Mouse (Mus musculus): ENCODE measurements around the gene Creld1. TPM values are rescaled to one million over a fixed set of nuclear protein-coding genes. Genes with fewer than 3 reads are reported as not detected.

Creld1 gene
- total and polyA plus RNA-seq, 2 experiments: 12.3 to 24.4 TPM

- peak overlapping the region; percentile 93 for H3K4me3 ChIP-seq (ENCODE audit: insufficient read depth, low read depth, low read length)
Observed at GRCm38 (mm10) chr6:113531840-113532404, 48.8 kb downstream of the Creld1 start.

GRCm38 (mm10) chr6:113534886-113535285 is 51.8 kb downstream of the Creld1 start:
- Histone ChIP-seq H3K4me1 (ENCODE audit: control insufficient read depth, insufficient read depth, low read length) (peaks cover 4% of the 10 kb centered on the region), H3K9ac (ENCODE audit: low read depth, low read length) (no peak overlapping the region), H3K79me2 (ENCODE audit: control insufficient read depth, insufficient read depth, low read length) (peaks cover 8% of the 10 kb centered on the region; the same call in 1 of the 2 replicates), H3K4me3 (ENCODE audit: insufficient read depth, low read depth, low read length) (no peak overlapping the region), H3K27ac (replicated peaks; ENCODE audit: insufficient read depth, low read depth, low read length) (no peak overlapping the region), H3K36me3 (ENCODE audit: control insufficient read depth, insufficient read depth, low read length) (no peaks in the 10 kb centered on the region), H3K27me3 (ENCODE audit: control insufficient read depth, insufficient read depth, low read length) (no peaks in the 10 kb centered on the region)
- DNase-seq (ENCODE audit: extremely low read depth, low read depth, low spot score): no peak
- WGBS: 86% methylated on average over 7 of the region's 7 CpGs
- TF ChIP-seq POLR2A (IDR thresholded peaks at IDR 0.05; ENCODE audit: extremely low read depth, insufficient read depth, low read length) (no peak), CTCF (IDR thresholded peaks at IDR 0.05; ENCODE audit: low read depth, low read length) (no peak)

More at GRCm38 (mm10) chr6:113531840-113532404, 48.8 kb downstream of the Creld1 start:
- no peak for DNase-seq (ENCODE audit: extremely low read depth, low read depth, low spot score)
- Histone ChIP-seq H3K27me3 (ENCODE audit: control insufficient read depth, insufficient read depth, low read length) (no peaks in the 10 kb centered on the region), H3K36me3 (ENCODE audit: control insufficient read depth, insufficient read depth, low read length) (no peaks in the 10 kb centered on the region; the same call in 1 of the 2 replicates), H3K9ac (ENCODE audit: low read depth, low read length) (no peak overlapping the region), H3K4me1 (ENCODE audit: control insufficient read depth, insufficient read depth, low read length) (peaks cover 7% of the 10 kb centered on the region), H3K27ac (replicated peaks; ENCODE audit: insufficient read depth, low read depth, low read length) (no peak overlapping the region), H3K79me2 (ENCODE audit: control insufficient read depth, insufficient read depth, low read length) (peaks cover 14% of the 10 kb centered on the region; the same call in 1 of the 2 replicates)
- TF ChIP-seq POLR2A (IDR thresholded peaks at IDR 0.05; ENCODE audit: extremely low read depth, insufficient read depth, low read length) (no peak), CTCF (IDR thresholded peaks at IDR 0.05; ENCODE audit: low read depth, low read length) (no peak)
- 8% methylated on average over 7 of the region's 7 CpGs for WGBS

GRCm38 (mm10) chr6:113541610-113542009 is 58.5 kb downstream of the Creld1 start:
- Histone ChIP-seq H3K27ac (replicated peaks; ENCODE audit: insufficient read depth, low read depth, low read length) (no peak overlapping the region), H3K4me3 (ENCODE audit: insufficient read depth, low read depth, low read length) (no peak overlapping the region), H3K36me3 (ENCODE audit: control insufficient read depth, insufficient read depth, low read length) (no peaks in the 10 kb centered on the region), H3K27me3 (ENCODE audit: control insufficient read depth, insufficient read depth, low read length) (no peaks in the 10 kb centered on the region), H3K9ac (ENCODE audit: low read depth, low read length) (no peak overlapping the region), H3K79me2 (ENCODE audit: control insufficient read depth, insufficient read depth, low read length) (no peaks in the 10 kb centered on the region), H3K4me1 (ENCODE audit: control insufficient read depth, insufficient read depth, low read length) (no peaks in the 10 kb centered on the region)
- DNase-seq (ENCODE audit: extremely low read depth, low read depth, low spot score): no peak
- TF ChIP-seq CTCF (IDR thresholded peaks at IDR 0.05; ENCODE audit: low read depth, low read length): no peak
- TF ChIP-seq POLR2A (IDR thresholded peaks at IDR 0.05; ENCODE audit: extremely low read depth, insufficient read depth, low read length): no peak
- WGBS: 89% methylated on average over 6 of the region's 6 CpGs

Other genes with a start within 250 kb of the Creld1 start
- gene Mtmr14, start 245.5 kb upstream of the Creld1 start, total RNA-seq (2014; rRNA removed): 22.4 and 24.1 TPM in 2 replicates
- 28.8 and 32.8 TPM in 2 replicates for gene Mtmr14, start 245.5 kb upstream of the Creld1 start, polyA plus RNA-seq (2012; rRNA removed)
- gene Cpne9, start 201.0 kb upstream of the Creld1 start, total RNA-seq (2014; rRNA removed): not detected in 2 replicates
- gene Cpne9, start 201.0 kb upstream of the Creld1 start, polyA plus RNA-seq (2012; rRNA removed): not detected in 2 replicates
- gene Brpf1, start 176.2 kb upstream of the Creld1 start, total RNA-seq (2014; rRNA removed): 5.4 and 5.5 TPM in 2 replicates
- 6.7 and 10.2 TPM in 2 replicates for gene Brpf1, start 176.2 kb upstream of the Creld1 start, polyA plus RNA-seq (2012; rRNA removed)
- gene Ogg1, start 156.3 kb upstream of the Creld1 start, total RNA-seq (2014; rRNA removed): 4.8 and 5.0 TPM in 2 replicates
- 9.2 and 10.4 TPM in 2 replicates for gene Ogg1, start 156.3 kb upstream of the Creld1 start, polyA plus RNA-seq (2012; rRNA removed)
- 16.1 and 18.8 TPM in 2 replicates for gene Camk1, start 139.3 kb upstream of the Creld1 start, total RNA-seq (2014; rRNA removed)
- 12.1 and 15.6 TPM in 2 replicates for gene Camk1, start 139.3 kb upstream of the Creld1 start, polyA plus RNA-seq (2012; rRNA removed)
- gene Tada3, start 105.4 kb upstream of the Creld1 start, total RNA-seq (2014; rRNA removed): 5.2 and 6.6 TPM in 2 replicates
- gene Tada3, start 105.4 kb upstream of the Creld1 start, polyA plus RNA-seq (2012; rRNA removed): 8.4 and 10.4 TPM in 2 replicates
- gene Arpc4, start 105.2 kb upstream of the Creld1 start, total RNA-seq (2014; rRNA removed): 36.0 and 41.8 TPM in 2 replicates
- 31.5 and 36.4 TPM in 2 replicates for gene Arpc4, start 105.2 kb upstream of the Creld1 start, polyA plus RNA-seq (2012; rRNA removed)
- gene Ttll3, start 94.0 kb upstream of the Creld1 start, total RNA-seq (2014; rRNA removed): 0.65 and 1.5 TPM in 2 replicates
- gene Ttll3, start 94.0 kb upstream of the Creld1 start, polyA plus RNA-seq (2012; rRNA removed): 1.7 TPM in 2 replicates
- 14.2 and 17.2 TPM in 2 replicates for gene Rpusd3, start 64.0 kb upstream of the Creld1 start, total RNA-seq (2014; rRNA removed)
- gene Rpusd3, start 64.0 kb upstream of the Creld1 start, polyA plus RNA-seq (2012; rRNA removed): 106 and 118 TPM in 2 replicates
- 0.92 and 1.5 TPM in 2 replicates for gene Cidec, start 47.5 kb upstream of the Creld1 start, total RNA-seq (2014; rRNA removed)
- gene Cidec, start 47.5 kb upstream of the Creld1 start, polyA plus RNA-seq (2012; rRNA removed): 1.1 and 1.5 TPM in 2 replicates
- 20.2 and 26.6 TPM in 2 replicates for gene Jagn1, start 40.7 kb upstream of the Creld1 start, total RNA-seq (2014; rRNA removed)
- 59.1 and 61.5 TPM in 2 replicates for gene Jagn1, start 40.7 kb upstream of the Creld1 start, polyA plus RNA-seq (2012; rRNA removed)
- gene Il17re, start 24.8 kb upstream of the Creld1 start, total RNA-seq (2014; rRNA removed): 0.46 TPM in 1 of 2 replicates, not detected in the other
- 0.26 TPM in 2 replicates for gene Il17re, start 24.8 kb upstream of the Creld1 start, polyA plus RNA-seq (2012; rRNA removed)
- gene Il17rc, start 11.9 kb upstream of the Creld1 start, total RNA-seq (2014; rRNA removed): 27.8 and 32.6 TPM in 2 replicates
- gene Il17rc, start 11.9 kb upstream of the Creld1 start, polyA plus RNA-seq (2012; rRNA removed): 79.2 and 87.5 TPM in 2 replicates
- gene Prrt3, start 18.6 kb downstream of the Creld1 start, total RNA-seq (2014; rRNA removed): under 0.01 TPM in 1 of 2 replicates, not detected in the other
- gene Prrt3, start 18.6 kb downstream of the Creld1 start, polyA plus RNA-seq (2012; rRNA removed): not detected in 2 replicates
- gene Emc3, start 48.4 kb downstream of the Creld1 start, total RNA-seq (2014; rRNA removed): 53.5 and 56.0 TPM in 2 replicates
- 31.9 and 35.5 TPM in 2 replicates for gene Emc3, start 48.4 kb downstream of the Creld1 start, polyA plus RNA-seq (2012; rRNA removed)
- 0.18 and 0.67 TPM in 2 replicates for gene Fancd2, start 48.4 kb downstream of the Creld1 start, total RNA-seq (2014; rRNA removed)
- gene Fancd2, start 48.4 kb downstream of the Creld1 start, polyA plus RNA-seq (2012; rRNA removed): 0.22 TPM in 1 of 2 replicates, not detected in the other
- gene Fancd2os, start 117.4 kb downstream of the Creld1 start, total RNA-seq (2014; rRNA removed): not detected in 2 replicates
- gene Fancd2os, start 117.4 kb downstream of the Creld1 start, polyA plus RNA-seq (2012; rRNA removed): not detected in 2 replicates
- 70.3 and 76.0 TPM in 2 replicates for gene Brk1, start 121.5 kb downstream of the Creld1 start, total RNA-seq (2014; rRNA removed)
- gene Brk1, start 121.5 kb downstream of the Creld1 start, polyA plus RNA-seq (2012; rRNA removed): 75.9 and 80.3 TPM in 2 replicates
- gene Vhl, start 140.7 kb downstream of the Creld1 start, total RNA-seq (2014; rRNA removed): 7.2 and 9.1 TPM in 2 replicates
- gene Vhl, start 140.7 kb downstream of the Creld1 start, polyA plus RNA-seq (2012; rRNA removed): 12.1 and 14.0 TPM in 2 replicates
- gene Irak2, start 155.2 kb downstream of the Creld1 start, total RNA-seq (2014; rRNA removed): 18.2 and 20.7 TPM in 2 replicates
- 30.8 and 36.1 TPM in 2 replicates for gene Irak2, start 155.2 kb downstream of the Creld1 start, polyA plus RNA-seq (2012; rRNA removed)
- gene Tatdn2, start 213.8 kb downstream of the Creld1 start, total RNA-seq (2014; rRNA removed): 15.0 and 19.9 TPM in 2 replicates
- 15.6 and 16.7 TPM in 2 replicates for gene Tatdn2, start 213.8 kb downstream of the Creld1 start, polyA plus RNA-seq (2012; rRNA removed)
- gene Ghrl, start 236.6 kb downstream of the Creld1 start, total RNA-seq (2014; rRNA removed): not detected in 2 replicates
- not detected in 2 replicates for gene Ghrl, start 236.6 kb downstream of the Creld1 start, polyA plus RNA-seq (2012; rRNA removed)